Mouse (Mus musculus) myocyte (in vitro differentiated cells): ENCODE measurements around the gene Hba-a2. TPM values are rescaled to one million over a fixed set of nuclear protein-coding genes. Genes with fewer than 3 reads are reported as not detected.
"Not testable (repeated sequence)": the region's sequence is repeated elsewhere in the genome, so short reads cannot be mapped to it uniquely, and the experiment has no call there.

ENCODE experiments used
- H3K27me3 ChIP-seq: one replicate; pipeline ENCODE4 v1.6.1; 2011; ENCODE audit not compliant: control insufficient read depth, insufficient read depth, insufficient read length
- H3K36me3 ChIP-seq: one replicate; pipeline ENCODE4 v1.6.1; 2011; ENCODE audit not compliant: control insufficient read depth, insufficient read depth
- H3K4me2 ChIP-seq: one replicate; pipeline ENCODE4 v1.6.1; 2011; ENCODE audit warnings: low read depth, control low read depth
- H3K4me3 ChIP-seq: one replicate; pipeline ENCODE4 v1.5.1; 2011; ENCODE audit warnings: mild to moderate bottlenecking, control low read depth, moderate library complexity
- H3K79me2 ChIP-seq: one replicate; pipeline ENCODE4 v1.6.1; 2011; ENCODE audit not compliant: control insufficient read depth, insufficient read depth
- H3ac ChIP-seq: one replicate; pipeline ENCODE4 v1.6.1; 2011; ENCODE audit not compliant: control insufficient read depth, insufficient read length
- CEBPB ChIP-seq: IDR thresholded peaks from 2 replicates; pipeline ENCODE4 v1.6.1; 2011; ENCODE audit warnings: mild to moderate bottlenecking, moderate library complexity; ENCODE audit not compliant: poor library complexity, insufficient read depth, severe bottlenecking
- E2F4 ChIP-seq: IDR thresholded peaks from one replicate; pipeline ENCODE4 v1.6.1; 2011; ENCODE audit warnings: mild to moderate bottlenecking, control low read depth, moderate library complexity; ENCODE audit not compliant: insufficient read depth
- MAX ChIP-seq: IDR thresholded peaks from one replicate; pipeline ENCODE4 v1.6.1; 2011; ENCODE audit warnings: low read depth, mild to moderate bottlenecking, control low read depth
- MYOD1 ChIP-seq, 3 experiments: IDR thresholded peaks; one replicate each; pipeline ENCODE4 v1.6.1; 2011; ENCODE audit warnings: control low read depth in 2 of 3, low read depth in 2 of 3, mild to moderate bottlenecking in 2 of 3, moderate library complexity in 1 of 3; ENCODE audit not compliant: insufficient read length in 2 of 3, control insufficient read depth in 1 of 3
- MYOG ChIP-seq, 3 experiments: IDR thresholded peaks; one replicate each; pipeline ENCODE4 v1.6.1; 2011; ENCODE audit warnings: control low read depth in 2 of 3, low read depth in 2 of 3, mild to moderate bottlenecking in 2 of 3; ENCODE audit not compliant: insufficient read length in 2 of 3, control insufficient read depth in 1 of 3, insufficient read depth in 1 of 3
- REST ChIP-seq: IDR thresholded peaks from one replicate; pipeline ENCODE4 v1.6.1; 2011; ENCODE audit warnings: mild to moderate bottlenecking, control low read depth, moderate library complexity; ENCODE audit not compliant: insufficient read depth, insufficient read length
- TCF12 ChIP-seq: IDR thresholded peaks from one replicate; pipeline ENCODE4 v1.6.1; 2011; ENCODE audit warnings: mild to moderate bottlenecking, control low read depth; ENCODE audit not compliant: poor library complexity, insufficient read depth, severe bottlenecking
- TCF3 ChIP-seq: IDR thresholded peaks from one replicate; pipeline ENCODE4 v1.6.1; 2011; ENCODE audit warnings: low read depth, control low read depth; ENCODE audit not compliant: insufficient read length
- USF1 ChIP-seq: IDR thresholded peaks from one replicate; pipeline ENCODE4 v1.6.1; 2011; ENCODE audit warnings: low read depth, mild to moderate bottlenecking, control low read depth, moderate library complexity
- polyA plus RNA-seq: library from polyadenylated mRNA; unstranded; fragments of >200 nt; fragmentation: generic; extraction: Trizol; gene quantifications from one replicate; pipeline ENCODE4 v1.2.1, GENCODE M21; 2012; ENCODE audit warnings: missing spikeins

The Hba-a2 gene
- polyA plus RNA-seq, 1 experiment = not detected

DNA sequence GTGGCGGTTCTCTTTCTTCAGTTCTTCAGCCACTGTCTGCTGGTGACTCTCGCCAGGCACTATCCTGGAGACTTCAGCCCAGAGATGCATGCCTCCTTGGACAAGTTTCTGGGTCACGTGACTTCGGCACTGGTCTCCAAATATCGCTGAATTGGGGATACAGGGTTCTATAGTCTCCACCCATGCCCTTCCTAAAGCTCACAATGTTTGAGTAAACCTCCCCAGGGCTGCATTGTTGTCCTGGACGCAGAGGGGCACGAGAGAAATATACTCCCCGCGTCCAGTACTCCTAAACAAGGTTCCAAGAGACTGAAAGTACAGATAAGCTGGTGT is 8.8 kb upstream of the Hba-a2 start:
- TF ChIP-seq REST (no peak), USF1 (peak; percentile 2)
- no peak overlapping the region for H3K4me3 ChIP-seq
- H3ac ChIP-seq = no peak overlapping the region
- no peaks in the 10 kb centered on the region for H3K27me3 ChIP-seq
- no peaks in the 10 kb centered on the region for H3K79me2 ChIP-seq
- H3K4me2 ChIP-seq = no peak overlapping the region
- H3K36me3 ChIP-seq = no peaks in the 10 kb centered on the region

DNA sequence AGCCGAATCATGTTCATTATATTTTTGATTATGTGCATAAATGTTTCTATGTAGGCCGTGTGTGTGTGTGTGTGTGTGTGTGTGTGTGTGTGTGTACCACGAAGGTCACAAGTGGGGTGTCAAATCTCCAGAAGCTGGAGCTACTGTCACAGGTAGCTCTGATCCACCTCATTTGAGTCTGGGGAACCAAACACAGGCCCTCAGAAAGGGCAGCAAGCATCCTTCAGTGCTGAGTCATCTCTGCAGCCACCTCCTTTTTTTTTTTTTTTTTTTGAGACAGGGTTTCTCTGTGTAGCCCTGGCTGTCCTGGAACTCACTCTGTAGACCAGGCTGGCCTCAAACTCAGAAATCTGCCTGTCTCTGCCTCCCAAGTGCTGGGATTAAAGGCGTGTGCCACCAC is 3.5 kb upstream of the Hba-a2 start:
- H3K27me3 ChIP-seq, H3K79me2 ChIP-seq, H3K4me3 ChIP-seq, H3K36me3 ChIP-seq, H3ac ChIP-seq, H3K4me2 ChIP-seq: not testable (repeated sequence)

GRCm38 (mm10) chr11:32293479-32293878 is 2.8 kb upstream of the Hba-a2 start:
- H3K4me3 ChIP-seq, H3K79me2 ChIP-seq, H3ac ChIP-seq, H3K36me3 ChIP-seq, H3K4me2 ChIP-seq, H3K27me3 ChIP-seq: not testable (repeated sequence)

GRCm38 (mm10) chr11:32297417-32297816 is 1.1 kb downstream of the Hba-a2 start:
- not testable (repeated sequence) for H3K79me2 ChIP-seq, H3K4me3 ChIP-seq, H3K4me2 ChIP-seq, H3ac ChIP-seq, H3K36me3 ChIP-seq, H3K27me3 ChIP-seq

DNA sequence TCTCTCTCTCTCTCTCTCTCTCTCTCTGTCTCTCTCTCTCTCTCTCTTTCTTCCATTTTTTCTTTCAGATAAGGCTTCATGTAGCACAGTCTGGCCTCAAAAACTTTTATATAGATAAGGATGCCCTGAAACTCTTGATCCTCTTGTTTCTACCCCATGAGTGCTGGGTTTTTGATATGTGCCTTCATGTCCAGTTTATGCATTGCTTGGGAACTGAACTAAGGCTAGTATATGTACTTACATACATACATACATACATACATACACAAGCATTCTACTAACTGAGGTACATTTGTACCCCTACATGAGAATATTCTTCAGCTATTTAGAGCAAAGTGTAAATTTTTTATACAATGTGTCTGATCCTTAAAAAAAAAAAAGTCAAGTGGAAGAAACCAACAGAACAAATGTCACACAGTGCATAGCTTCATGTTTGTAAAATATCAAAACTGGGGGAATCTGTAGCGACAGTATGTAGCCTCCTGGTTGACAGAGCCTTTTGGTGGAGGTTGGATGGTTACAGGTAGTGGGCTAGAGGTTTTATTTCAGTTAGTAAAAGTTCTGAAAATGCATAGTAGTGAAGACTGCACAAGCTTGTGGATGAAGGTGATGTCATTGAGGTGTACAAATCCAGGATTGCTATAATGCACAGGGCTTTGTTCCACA is 1.7 kb downstream of the Hba-a2 start:
- H3K4me3 ChIP-seq = no peak overlapping the region
- no peaks in the 10 kb centered on the region for H3K27me3 ChIP-seq
- H3ac ChIP-seq = no peak overlapping the region
- H3K79me2 ChIP-seq = no peaks in the 10 kb centered on the region
- H3K36me3 ChIP-seq = no peaks in the 10 kb centered on the region
- TF ChIP-seq MYOG (IDR thresholded peaks at IDR 0.05; ENCODE audit: control insufficient read depth in 1 of 3, insufficient read depth in 1 of 3, insufficient read length in 2 of 3, low read depth in 2 of 3) = no peak
- no peak for TF ChIP-seq TCF12
- TF ChIP-seq MAX = no peak
- no peak overlapping the region for H3K4me2 ChIP-seq

DNA sequence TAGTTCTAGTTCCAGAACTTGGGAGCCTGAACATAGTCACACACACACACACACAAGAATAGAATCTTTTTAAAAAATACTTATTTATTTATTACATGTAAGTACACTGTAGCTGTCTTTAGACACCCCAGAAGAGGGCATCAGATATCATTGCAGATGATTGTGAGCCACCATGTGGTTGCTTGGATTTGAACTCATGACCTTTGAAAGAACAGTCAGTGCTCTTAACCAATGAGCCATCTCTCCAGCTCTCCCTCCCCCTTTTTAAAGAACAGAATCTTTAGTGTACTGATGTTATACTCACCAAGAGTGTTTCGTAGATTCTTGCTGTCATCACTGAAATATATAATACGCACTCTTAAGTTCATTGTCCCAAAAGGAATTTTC is 2.2 kb downstream of the Hba-a2 start:
- Histone ChIP-seq H3K79me2 (no peaks in the 10 kb centered on the region), H3K4me3 (no peak overlapping the region), H3K27me3 (no peaks in the 10 kb centered on the region), H3ac (no peak overlapping the region), H3K36me3 (no peaks in the 10 kb centered on the region), H3K4me2 (no peak overlapping the region)
- TF ChIP-seq MYOG (IDR thresholded peaks at IDR 0.05; ENCODE audit: control insufficient read depth in 1 of 3, insufficient read depth in 1 of 3, insufficient read length in 2 of 3, low read depth in 2 of 3) (no peak), MYOD1 (IDR thresholded peaks at IDR 0.05; ENCODE audit: control insufficient read depth in 1 of 3, insufficient read length in 2 of 3, low read depth in 2 of 3) (no peak), USF1 (no peak), CEBPB (no peak), TCF3 (no peak), TCF12 (no peak), E2F4 (no peak)

DNA sequence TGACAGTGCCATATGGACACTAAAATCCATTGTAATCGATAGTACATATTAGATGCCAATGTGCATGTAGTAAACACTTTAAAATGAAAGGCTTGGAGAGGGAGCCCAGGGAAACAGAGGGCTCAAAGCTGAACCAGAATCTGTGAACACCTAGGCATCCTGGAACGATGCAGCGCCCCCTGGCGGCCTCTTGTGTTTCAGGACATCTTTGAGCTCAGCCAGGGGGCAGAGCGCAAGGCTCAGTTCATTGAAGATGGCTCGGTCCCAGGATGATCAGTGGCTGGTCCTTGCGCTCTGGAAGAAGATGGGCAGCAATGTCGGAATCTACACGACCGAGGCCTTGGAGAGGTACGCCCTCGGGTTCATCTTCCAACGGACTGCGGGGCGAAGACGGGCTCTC is 3.6 kb downstream of the Hba-a2 start, which contains the start of gene Hbq1a:
Gene Hbq1a, plus strand, starts transcription at position 205 of the 400 bp plus-strand sequence.
- H3K4me3 ChIP-seq, H3ac ChIP-seq, H3K36me3 ChIP-seq, H3K27me3 ChIP-seq, H3K79me2 ChIP-seq: not testable (repeated sequence)
- H3K4me2 ChIP-seq = peak within 1 kb of the TSS; percentile 38
